Mouse (Mus musculus) frontal cortex, postnatal 36 days (tissue): ENCODE data around the gene Lamtor4.

Experiments
- DNase-seq, 2 experiments: peaks; one replicate each; pipeline ENCODE4 v3.0.0; 2022; ENCODE audit warnings: low spot score in 2 of 2

The Lamtor4 gene

DNA sequence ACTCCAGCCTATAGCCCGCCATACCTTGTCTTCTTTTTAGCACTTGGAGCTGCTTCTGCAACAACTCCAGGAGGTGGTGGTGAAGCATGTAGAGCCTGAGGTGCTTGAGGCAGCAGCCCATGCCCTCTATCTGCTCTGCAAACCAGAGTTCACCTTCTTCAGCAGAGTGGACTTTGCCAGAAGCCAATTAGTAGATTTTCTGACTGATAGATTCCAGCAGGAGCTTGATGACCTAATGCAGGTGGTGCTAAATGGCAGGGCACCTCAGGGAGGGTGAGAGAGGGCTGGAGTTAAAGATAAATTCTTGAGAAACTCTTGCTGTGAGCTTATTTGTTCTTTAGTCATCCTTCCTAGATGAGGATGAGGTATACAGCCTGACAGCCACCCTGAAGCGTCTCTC lies 44.3 kb downstream of the Lamtor4 start:
- no peak for DNase-seq
